Mouse (Mus musculus) heart, adult 2 months (tissue): ENCODE results near the gene Gigyf2.

Source experiments
- CTCF ChIP-seq: fragments of 200-600 bp; IDR thresholded peaks from 2 replicates; pipeline ENCODE4 v1.8.1; 2022; ENCODE audit warnings: antibody characterized with exemption, mild to moderate bottlenecking, moderate library complexity
- EP300 ChIP-seq: fragments of 200-500 bp; IDR thresholded peaks from 2 replicates; pipeline ENCODE4 v1.6.1; 2011; ENCODE audit warnings: low read depth, low read length, control low read depth; ENCODE audit not compliant: insufficient read depth

- TF ChIP-seq CTCF (peak; percentile 70), EP300 (no peak)
Observed at GRCm38 (mm10) chr1:87292420-87293190, 34.2 kb upstream of the Gigyf2 start.
